ENCODE assay signal across 11 mouse cellular contexts in the genomic region with DNA sequence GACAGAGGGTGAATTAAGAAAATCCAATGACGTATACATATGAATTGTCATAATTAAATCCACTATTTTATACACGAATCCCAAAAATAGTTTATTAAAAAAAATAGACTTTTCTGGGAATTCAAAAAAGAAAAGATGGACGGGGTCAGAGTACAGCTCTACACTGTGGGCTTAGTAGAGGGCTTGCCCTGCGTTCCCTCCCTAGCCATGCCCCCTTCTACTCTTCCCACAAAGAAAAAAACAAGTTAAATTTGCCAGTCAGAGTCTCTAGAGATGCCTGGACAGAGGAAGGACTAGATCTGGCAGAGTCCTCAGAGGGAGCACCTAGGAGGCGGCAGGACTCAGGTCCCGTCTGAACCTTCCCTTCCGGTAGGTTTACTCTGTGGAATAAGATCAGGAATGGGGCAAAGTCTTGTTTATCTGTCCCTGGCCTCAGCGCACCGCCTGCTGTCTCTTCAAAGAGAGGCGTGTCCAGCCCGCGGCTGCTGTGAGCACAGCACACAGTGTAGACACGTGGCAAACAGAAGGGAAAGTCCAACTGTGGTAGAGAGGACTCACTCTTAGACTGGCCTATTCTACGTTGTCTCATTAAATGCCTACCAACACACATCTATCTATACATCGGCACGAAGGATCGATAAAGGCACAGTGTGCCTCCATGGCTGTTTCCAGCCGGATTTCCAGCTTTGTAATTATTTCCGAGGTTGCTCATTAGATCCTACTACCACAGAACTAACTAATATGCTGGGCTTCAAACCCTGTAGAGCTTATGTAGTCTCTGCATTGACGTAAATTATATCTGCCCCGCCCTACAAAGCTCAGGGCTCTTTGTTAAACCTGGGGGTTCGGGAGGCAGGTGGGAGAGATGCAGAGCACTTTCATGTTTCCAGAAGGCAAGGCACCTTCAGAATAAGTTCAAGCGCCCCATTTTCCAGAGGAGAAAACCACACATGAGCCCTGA. TPM values are rescaled to one million over a fixed set of nuclear protein-coding genes. Genes with fewer than 3 reads are reported as not detected.
DNase-seq lines count a peak whose midpoint lies in the region; ATAC-seq and TF ChIP-seq lines count a peak whose summit lies in the region.
"Had no signal": no experiment of that assay in that cellular context is flagged by ENCODE, and none has a peak within 500 bp of the region (broad histone marks: within the 10 kb centered on the region; RNA-seq: fewer than 3 reads in every experiment).

No protein-coding gene starts in this region.

- 64% methylated on average over 23 of the region's 23 CpGs for WGBS in lung, postnatal 0 days
- 81% methylated on average over 23 of the region's 23 CpGs for WGBS in kidney, embryonic 14.5 days
- 29% methylated on average over 23 of the region's 23 CpGs for WGBS in liver, adult 2 months

- peak; percentile 61 for ATAC-seq in lung, postnatal 0 days
- 0 out of 2 replicates have a peak, but pooled peaks have one; percentile 47 for ATAC-seq in kidney, embryonic 14.5 days (ENCODE audit: low FRiP score, low TSS enrichment)

- DNase-seq in lung, postnatal 0 days (ENCODE audit: low spot score) = no peak
- no peak for DNase-seq in lung, postnatal 10 days
- DNase-seq in liver, adult 2 months (ENCODE audit: extremely low read depth, low read depth, low spot score) = peak; percentile 97
- DNase-seq in yolk sac, embryonic 10.5 days (ENCODE audit: low spot score) = peak; percentile 87
- no peak for DNase-seq in thymus, postnatal 25 days
- DNase-seq in adrenal gland, postnatal 4 days (ENCODE audit: low spot score in 2 of 2) = no peak
- no peak for DNase-seq in cerebellum, postnatal 14 days
- DNase-seq: lung, adult 2 months had no signal

- TF ChIP-seq POLR2A in liver, adult 2 months (IDR thresholded peaks at IDR 0.05; ENCODE audit: extremely low read depth, insufficient read depth, low read length) = no peak

- TF ChIP-seq EP300 in lung, postnatal 0 days (IDR thresholded peaks at IDR 0.05) = no peak

- no peaks in the 10 kb centered on the region for H3K79me2 ChIP-seq in liver, adult 2 months (ENCODE audit: control insufficient read depth, insufficient read depth, low read length)

- peaks cover 9% of the 10 kb centered on the region; the same call in 1 of the 2 replicates for H3K4me1 ChIP-seq in lung, postnatal 0 days (ENCODE audit: insufficient read depth, low read depth, low read length)
- H3K4me1 ChIP-seq in kidney, embryonic 14.5 days (ENCODE audit: control insufficient read depth, insufficient read depth, low read length) = peaks cover 14% of the 10 kb centered on the region
- peaks cover 8% of the 10 kb centered on the region for H3K4me1 ChIP-seq in liver, adult 2 months (ENCODE audit: control insufficient read depth, insufficient read depth, low read length)

- H3K9ac ChIP-seq in lung, postnatal 0 days (replicated peaks; ENCODE audit: low read depth) = no peak overlapping the region
- no peak overlapping the region for H3K9ac ChIP-seq in kidney, embryonic 14.5 days (ENCODE audit: low read depth, low read length)
- peak overlapping the region; percentile 29; the same call in 1 of the 2 replicates for H3K9ac ChIP-seq in liver, adult 2 months (ENCODE audit: low read depth, low read length)
- H3K9ac ChIP-seq: hindbrain, embryonic 13.5 days; midbrain, embryonic 12.5 days had no signal

- no peaks in the 10 kb centered on the region for H3K27me3 ChIP-seq in lung, postnatal 0 days (replicated peaks; ENCODE audit: insufficient read depth, low read length)
- H3K27me3 ChIP-seq in kidney, embryonic 14.5 days (ENCODE audit: control insufficient read depth, insufficient read depth, low read length) = no peaks in the 10 kb centered on the region
- no peaks in the 10 kb centered on the region for H3K27me3 ChIP-seq in liver, adult 2 months (ENCODE audit: control insufficient read depth, insufficient read depth, low read length)
- H3K27me3 ChIP-seq: midbrain, embryonic 12.5 days had no signal

- no peak overlapping the region for H3K27ac ChIP-seq in lung, postnatal 0 days (ENCODE audit: low read length)
- no peak overlapping the region for H3K27ac ChIP-seq in kidney, embryonic 14.5 days (ENCODE audit: low read depth, low read length)
- H3K27ac ChIP-seq in liver, adult 2 months (replicated peaks; ENCODE audit: insufficient read depth, low read depth, low read length) = peak overlapping the region; percentile 89
- H3K27ac ChIP-seq: hindbrain, embryonic 13.5 days; midbrain, embryonic 12.5 days had no signal

- no peaks in the 10 kb centered on the region for H3K9me3 ChIP-seq in lung, postnatal 0 days (ENCODE audit: low read length)
- no peaks in the 10 kb centered on the region for H3K9me3 ChIP-seq in kidney, embryonic 14.5 days (ENCODE audit: control insufficient read depth, low read length)
- H3K9me3 ChIP-seq: hindbrain, embryonic 13.5 days; midbrain, embryonic 12.5 days had no signal

- TF ChIP-seq CTCF in lung, postnatal 0 days (IDR thresholded peaks at IDR 0.05) = no peak
- no peak for TF ChIP-seq CTCF in liver, adult 2 months (IDR thresholded peaks at IDR 0.05; ENCODE audit: low read depth, low read length)

- H3K36me3 ChIP-seq in lung, postnatal 0 days (ENCODE audit: insufficient read depth, low read length) = no peaks in the 10 kb centered on the region
- no peaks in the 10 kb centered on the region for H3K36me3 ChIP-seq in kidney, embryonic 14.5 days (ENCODE audit: control insufficient read depth, insufficient read depth, low read length)
- no peaks in the 10 kb centered on the region for H3K36me3 ChIP-seq in liver, adult 2 months (ENCODE audit: control insufficient read depth, insufficient read depth, low read length)
- H3K36me3 ChIP-seq: hindbrain, embryonic 13.5 days; midbrain, embryonic 12.5 days had no signal

- no peak overlapping the region for H3K4me3 ChIP-seq in lung, postnatal 0 days (ENCODE audit: low read depth, low read length)
- no peak overlapping the region for H3K4me3 ChIP-seq in kidney, embryonic 14.5 days (ENCODE audit: low read length)
- no peak overlapping the region for H3K4me3 ChIP-seq in liver, adult 2 months (ENCODE audit: insufficient read depth, low read depth, low read length)
- H3K4me3 ChIP-seq: hindbrain, embryonic 13.5 days; midbrain, embryonic 12.5 days had no signal

- H3K4me2 ChIP-seq in lung, postnatal 0 days (replicated peaks; ENCODE audit: low read depth, low read length) = no peak overlapping the region
- no peak overlapping the region for H3K4me2 ChIP-seq in kidney, embryonic 14.5 days (replicated peaks; ENCODE audit: low read depth, low read length)
- H3K4me2 ChIP-seq: hindbrain, embryonic 13.5 days; midbrain, embryonic 12.5 days had no signal

RNA-seq across cellular contexts. Expression of a gene that starts 25.6 kb away (rescaled TPM):
- polyA plus RNA-seq in lung, postnatal 0 days (2015; fragmentation: Nextera tagmentation; extraction: Ambion mirVana) = 9.0 and 10.2 TPM in 2 replicates
- 1.9 and 2.6 TPM in 2 replicates for polyA plus RNA-seq in kidney, embryonic 14.5 days (2014; fragmentation: Nextera tagmentation; extraction: Ambion mirVana)
- total RNA-seq in liver, adult 2 months (2014; rRNA removed) = 0.07 TPM in 1 of 2 replicates, not detected in the other
- polyA plus RNA-seq in liver, adult 2 months (2012; rRNA removed) = 0.06 TPM in 1 of 2 replicates, not detected in the other
- 1 to 10 TPM in 1 of 2 experiments, under 1 TPM in 1; 0.67 to 2.1 TPM for total RNA-seq in adrenal gland, postnatal 4 days (2021)

Comparison
In these comparisons a context has a peak if more than half of its experiments do, and no peak if none do; other contexts are left out.
1. DNase-seq: peak in liver, adult 2 months (single experiment) and yolk sac, embryonic 10.5 days (single experiment); none in lung, postnatal 0 days (single experiment), lung, postnatal 10 days (single experiment), thymus, postnatal 25 days (single experiment), adrenal gland, postnatal 4 days (0 of 2) and cerebellum, postnatal 14 days (0 of 2).